In genomic region chr19:11121016-11121420, GRCm38 (mm10) we compare ENCODE assay signal across 9 mouse cellular contexts. TPM values are rescaled to one million over a fixed set of nuclear protein-coding genes. Genes with fewer than 3 reads are reported as not detected.
A peak's percentile ranks its signal among the peaks of the same experiment; 100 is the strongest.
DNase-seq lines count a peak whose midpoint lies in the region; ATAC-seq and TF ChIP-seq lines count a peak whose summit lies in the region.
"Not testable (repeated sequence)": the region's sequence is repeated elsewhere in the genome, so short reads cannot be mapped to it uniquely, and the experiment has no call there.
"Had no signal": no experiment of that assay in that cellular context is flagged by ENCODE, and none has a peak within 500 bp of the region (broad histone marks: within the 10 kb centered on the region; RNA-seq: fewer than 3 reads in every experiment).

No protein-coding gene starts in this region.

- not testable (repeated sequence) for H3K4me1 ChIP-seq in cortical plate, adult 2 months (ENCODE audit: control insufficient read depth, insufficient read depth, low read length); hindbrain, embryonic 11.5 days (replicated peaks; ENCODE audit: control insufficient read depth, insufficient read depth, low read length); lung, embryonic 15.5 days; neural tube, embryonic 12.5 days

- H3K27ac ChIP-seq in cortical plate, adult 2 months (ENCODE audit: insufficient read depth, low read length); hindbrain, embryonic 11.5 days (ENCODE audit: low read depth, low read length); lung, embryonic 15.5 days; neural tube, embryonic 12.5 days: not testable (repeated sequence)

- peak overlapping the region; percentile 31; the same call in 1 of the 2 replicates for H3K4me2 ChIP-seq in hindbrain, embryonic 11.5 days (replicated peaks; ENCODE audit: low read depth, low read length)
- peak overlapping the region; percentile 52 for H3K4me2 ChIP-seq in lung, embryonic 15.5 days
- peak overlapping the region; percentile 48 for H3K4me2 ChIP-seq in neural tube, embryonic 12.5 days (replicated peaks)

- not testable (repeated sequence) for H3K9me3 ChIP-seq in hindbrain, embryonic 11.5 days (ENCODE audit: control insufficient read depth, low read length); lung, embryonic 15.5 days; neural tube, embryonic 12.5 days

- not testable (repeated sequence) for H3K36me3 ChIP-seq in hindbrain, embryonic 11.5 days (ENCODE audit: control insufficient read depth, insufficient read depth, low read length); lung, embryonic 15.5 days; neural tube, embryonic 12.5 days

- TF ChIP-seq CTCF in cortical plate, adult 2 months (IDR thresholded peaks at IDR 0.05; ENCODE audit: extremely low read depth, insufficient read depth, low read length): not testable (repeated sequence)

- ATAC-seq in hindbrain, embryonic 11.5 days (ENCODE audit: low FRiP score): peak; percentile 99
- peak; percentile 99 for ATAC-seq in lung, embryonic 15.5 days (ENCODE audit: borderline replicate concordance, extremely low read depth, low FRiP score, low TSS enrichment)
- ATAC-seq in neural tube, embryonic 12.5 days (ENCODE audit: low FRiP score, low read depth): peak; percentile 98

- not testable (repeated sequence) for TF ChIP-seq POLR2A in cortical plate, adult 2 months (IDR thresholded peaks at IDR 0.05; ENCODE audit: extremely low read depth, insufficient read depth, low read length)

- DNase-seq in adrenal gland, adult (ENCODE audit: inconsistent age in 2 of 2, low spot score in 1 of 2): peak; percentile 28 to 71
- DNase-seq in gastrocnemius, adult 18-20 months (ENCODE audit: low spot score): peak; percentile 3
- peak; percentile 43 for DNase-seq in hindbrain, embryonic 11.5 days (ENCODE audit: low spot score)
- peak; percentile 25 to 40 for DNase-seq in kidney, postnatal 4 days
- DNase-seq in thymus, adult 18-20 months: peak; percentile 16 to 18

- not testable (repeated sequence) for H3K27me3 ChIP-seq in hindbrain, embryonic 11.5 days (ENCODE audit: control insufficient read depth, insufficient read depth, low read length); lung, embryonic 15.5 days; neural tube, embryonic 12.5 days (replicated peaks)

- peak overlapping the region; percentile 56 for H3K4me3 ChIP-seq in cortical plate, adult 2 months (ENCODE audit: insufficient read depth, low read length)
- peak overlapping the region; percentile 27; the same call in 1 of the 2 replicates for H3K4me3 ChIP-seq in hindbrain, embryonic 11.5 days (ENCODE audit: low read depth, low read length)
- peak overlapping the region; percentile 41 for H3K4me3 ChIP-seq in lung, embryonic 15.5 days
- peak overlapping the region; percentile 34 for H3K4me3 ChIP-seq in neural tube, embryonic 12.5 days

- 6% methylated on average over 8 of the region's 38 CpGs for WGBS in hindbrain, embryonic 11.5 days
- WGBS in lung, embryonic 15.5 days: under 1% methylated on average over 14 of the region's 38 CpGs
- 4% methylated on average over 16 of the region's 38 CpGs for WGBS in neural tube, embryonic 12.5 days

- H3K9ac ChIP-seq in hindbrain, embryonic 11.5 days (ENCODE audit: low read depth, low read length): peak overlapping the region; percentile 37; the same call in 1 of the 2 replicates
- peak overlapping the region; percentile 37; the same call in 1 of the 2 replicates for H3K9ac ChIP-seq in lung, embryonic 15.5 days
- peak overlapping the region; percentile 49; the same call in 1 of the 2 replicates for H3K9ac ChIP-seq in neural tube, embryonic 12.5 days

RNA-seq across cellular contexts. Expression of gene 1700017D01Rik, which starts 9.7 kb away (rescaled TPM):
- polyA plus RNA-seq in cortical plate, adult 2 months (2012; rRNA removed): not detected in 2 replicates
- total RNA-seq in gastrocnemius, adult 18-20 months (2021): not detected
- not detected in 2 replicates for polyA plus RNA-seq in hindbrain, embryonic 11.5 days (2014; fragmentation: Nextera tagmentation; extraction: Ambion mirVana)
- not detected in 2 replicates for polyA plus RNA-seq in lung, embryonic 15.5 days (2015; fragmentation: Nextera tagmentation; extraction: Ambion mirVana)
- not detected in 2 replicates for polyA plus RNA-seq in neural tube, embryonic 12.5 days (2016; fragmentation: Nextera tagmentation; extraction: Ambion mirVana)
- total RNA-seq: left cerebral cortex, postnatal 14 days had no signal

RNA-seq across cellular contexts. Expression of gene Ms4a8a, which starts 40.1 kb away (rescaled TPM):
- 0.11 and 0.13 TPM in 2 replicates for polyA plus RNA-seq in cortical plate, adult 2 months (2012; rRNA removed)
- total RNA-seq in gastrocnemius, adult 18-20 months (2021): under 1 TPM; 0.69 to 0.84 TPM
- not detected in 2 replicates for polyA plus RNA-seq in hindbrain, embryonic 11.5 days (2014; fragmentation: Nextera tagmentation; extraction: Ambion mirVana)
- polyA plus RNA-seq in lung, embryonic 15.5 days (2015; fragmentation: Nextera tagmentation; extraction: Ambion mirVana): 0.19 TPM in 1 of 2 replicates, not detected in the other
- polyA plus RNA-seq in neural tube, embryonic 12.5 days (2016; fragmentation: Nextera tagmentation; extraction: Ambion mirVana): not detected in 2 replicates
- total RNA-seq: left cerebral cortex, postnatal 14 days had no signal

RNA-seq across cellular contexts. Expression of gene 1700025F22Rik, which starts 44.1 kb away (rescaled TPM):
- polyA plus RNA-seq in cortical plate, adult 2 months (2012; rRNA removed): not detected in 2 replicates
- not detected for total RNA-seq in gastrocnemius, adult 18-20 months (2021)
- not detected in 2 replicates for polyA plus RNA-seq in hindbrain, embryonic 11.5 days (2014; fragmentation: Nextera tagmentation; extraction: Ambion mirVana)
- polyA plus RNA-seq in lung, embryonic 15.5 days (2015; fragmentation: Nextera tagmentation; extraction: Ambion mirVana): not detected in 2 replicates
- not detected in 2 replicates for polyA plus RNA-seq in neural tube, embryonic 12.5 days (2016; fragmentation: Nextera tagmentation; extraction: Ambion mirVana)
- total RNA-seq: left cerebral cortex, postnatal 14 days had no signal
